Mouse (Mus musculus): ENCODE measurements around the gene Nptn.

- TF ChIP-seq CTCF (IDR thresholded peaks at IDR 0.05; ENCODE audit: low read depth): no peak
- TF ChIP-seq EP300 (optimal IDR thresholded peaks at IDR 0.05): no peak
These were observed 67.2 kb downstream of the Nptn start for GRCm38 (mm10) chr9:58649265-58649626.

Data from stomach, postnatal 0 days (tissue).